Mouse (Mus musculus) myocyte (in vitro differentiated cells): ENCODE measurements around the gene Mrpl48. TPM values are rescaled to one million over a fixed set of nuclear protein-coding genes. Genes with fewer than 3 reads are reported as not detected.

Experiments used
- H3K27me3 ChIP-seq: one replicate; pipeline ENCODE4 v1.6.1; 2011; ENCODE audit not compliant: control insufficient read depth, insufficient read depth, insufficient read length
- H3K36me3 ChIP-seq: one replicate; pipeline ENCODE4 v1.6.1; 2011; ENCODE audit not compliant: control insufficient read depth, insufficient read depth
- H3K4me2 ChIP-seq: one replicate; pipeline ENCODE4 v1.6.1; 2011; ENCODE audit warnings: low read depth, control low read depth
- H3K4me3 ChIP-seq: one replicate; pipeline ENCODE4 v1.5.1; 2011; ENCODE audit warnings: mild to moderate bottlenecking, control low read depth, moderate library complexity
- H3K79me2 ChIP-seq: one replicate; pipeline ENCODE4 v1.6.1; 2011; ENCODE audit not compliant: control insufficient read depth, insufficient read depth
- H3ac ChIP-seq: one replicate; pipeline ENCODE4 v1.6.1; 2011; ENCODE audit not compliant: control insufficient read depth, insufficient read length
- CEBPB ChIP-seq: IDR thresholded peaks from 2 replicates; pipeline ENCODE4 v1.6.1; 2011; ENCODE audit warnings: mild to moderate bottlenecking, moderate library complexity; ENCODE audit not compliant: poor library complexity, insufficient read depth, severe bottlenecking
- E2F4 ChIP-seq: IDR thresholded peaks from one replicate; pipeline ENCODE4 v1.6.1; 2011; ENCODE audit warnings: mild to moderate bottlenecking, control low read depth, moderate library complexity; ENCODE audit not compliant: insufficient read depth
- MAX ChIP-seq: IDR thresholded peaks from one replicate; pipeline ENCODE4 v1.6.1; 2011; ENCODE audit warnings: low read depth, mild to moderate bottlenecking, control low read depth
- MYOD1 ChIP-seq, 3 experiments: IDR thresholded peaks; one replicate each; pipeline ENCODE4 v1.6.1; 2011; ENCODE audit warnings: control low read depth in 2 of 3, low read depth in 2 of 3, mild to moderate bottlenecking in 2 of 3, moderate library complexity in 1 of 3; ENCODE audit not compliant: insufficient read length in 2 of 3, control insufficient read depth in 1 of 3
- MYOG ChIP-seq, 3 experiments: IDR thresholded peaks; one replicate each; pipeline ENCODE4 v1.6.1; 2011; ENCODE audit warnings: control low read depth in 2 of 3, low read depth in 2 of 3, mild to moderate bottlenecking in 2 of 3; ENCODE audit not compliant: insufficient read length in 2 of 3, control insufficient read depth in 1 of 3, insufficient read depth in 1 of 3
- POLR2A ChIP-seq: IDR thresholded peaks from one replicate; pipeline ENCODE4 v1.6.1; 2011; ENCODE audit warnings: low read depth, mild to moderate bottlenecking, control low read depth, moderate library complexity; ENCODE audit not compliant: insufficient read length
- POLR2AphosphoS2 ChIP-seq: IDR thresholded peaks from one replicate; pipeline ENCODE4 v1.6.1; 2011; ENCODE audit warnings: low read depth, control low read depth; ENCODE audit not compliant: insufficient read length
- REST ChIP-seq: IDR thresholded peaks from one replicate; pipeline ENCODE4 v1.6.1; 2011; ENCODE audit warnings: mild to moderate bottlenecking, control low read depth, moderate library complexity; ENCODE audit not compliant: insufficient read depth, insufficient read length
- SRF ChIP-seq: IDR thresholded peaks from one replicate; pipeline ENCODE4 v1.6.1; 2011; ENCODE audit warnings: low read depth; ENCODE audit not compliant: control insufficient read depth, insufficient read length
- TCF12 ChIP-seq: IDR thresholded peaks from one replicate; pipeline ENCODE4 v1.6.1; 2011; ENCODE audit warnings: mild to moderate bottlenecking, control low read depth; ENCODE audit not compliant: poor library complexity, insufficient read depth, severe bottlenecking
- TCF3 ChIP-seq: IDR thresholded peaks from one replicate; pipeline ENCODE4 v1.6.1; 2011; ENCODE audit warnings: low read depth, control low read depth; ENCODE audit not compliant: insufficient read length
- USF1 ChIP-seq: IDR thresholded peaks from one replicate; pipeline ENCODE4 v1.6.1; 2011; ENCODE audit warnings: low read depth, mild to moderate bottlenecking, control low read depth, moderate library complexity
- polyA plus RNA-seq: library from polyadenylated mRNA; unstranded; fragments of >200 nt; fragmentation: generic; extraction: Trizol; gene quantifications from one replicate; pipeline ENCODE4 v1.2.1, GENCODE M21; 2012; ENCODE audit warnings: missing spikeins

Mrpl48 gene
- polyA plus RNA-seq, 1 experiment: 34.4 TPM

DNA sequence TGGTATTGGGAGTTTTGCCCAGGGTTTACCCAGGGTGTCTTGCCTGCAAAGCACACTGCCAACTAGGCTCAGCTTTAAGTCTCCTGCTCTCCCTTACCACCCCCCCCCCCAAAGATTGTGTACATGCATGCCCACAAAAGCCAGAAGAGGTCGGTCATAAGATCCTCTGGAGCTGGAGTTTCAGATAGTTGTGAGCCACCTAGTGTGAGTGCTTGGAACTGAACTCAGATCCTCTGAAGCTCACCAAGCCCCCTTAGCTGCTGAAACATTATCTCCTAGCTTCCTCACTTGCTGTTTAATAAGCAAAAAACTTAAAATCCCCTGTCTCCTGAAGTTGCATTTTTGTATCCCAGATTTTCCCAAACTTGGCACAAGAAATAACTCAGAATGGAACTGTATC is 29.6 kb upstream of the Mrpl48 start:
- H3K36me3 ChIP-seq: peaks cover 32% of the 10 kb centered on the region
- TF ChIP-seq CEBPB: no peak
- no peaks in the 10 kb centered on the region for H3K27me3 ChIP-seq
- H3K4me2 ChIP-seq: no peak overlapping the region
- H3ac ChIP-seq: no peak overlapping the region
- no peaks in the 10 kb centered on the region for H3K79me2 ChIP-seq
- H3K4me3 ChIP-seq: no peak overlapping the region

DNA sequence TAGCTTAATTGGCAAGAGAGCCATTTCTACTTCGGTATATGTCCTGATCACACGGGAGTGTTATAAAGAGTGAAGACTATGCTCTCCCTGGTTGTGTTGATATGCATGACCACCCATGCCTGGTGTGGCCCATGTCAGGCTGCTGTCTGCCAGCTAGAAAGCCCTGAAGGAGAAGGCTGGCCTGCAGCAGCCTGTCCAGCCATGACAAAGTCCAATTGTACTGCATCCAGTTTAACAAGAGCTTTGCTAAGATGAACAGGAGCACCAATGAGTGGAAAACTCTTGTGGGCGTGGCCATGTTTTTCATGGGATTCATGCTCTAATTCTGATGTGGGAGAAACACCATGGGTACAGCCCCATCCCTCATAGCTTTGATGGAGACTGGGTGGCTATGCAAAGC is 16.4 kb upstream of the Mrpl48 start:
- TF ChIP-seq TCF12: no peak
- no peak for TF ChIP-seq SRF
- TF ChIP-seq MAX: no peak
- TF ChIP-seq E2F4: no peak
- no peak for TF ChIP-seq CEBPB
- TF ChIP-seq MYOD1 (IDR thresholded peaks at IDR 0.05; ENCODE audit: control insufficient read depth in 1 of 3, insufficient read length in 2 of 3, low read depth in 2 of 3): no peak
- no peak for TF ChIP-seq TCF3
- no peak for TF ChIP-seq POLR2A
- no peak for TF ChIP-seq USF1
- no peak for TF ChIP-seq POLR2AphosphoS2
- no peak for TF ChIP-seq REST
- no peak for TF ChIP-seq MYOG (IDR thresholded peaks at IDR 0.05; ENCODE audit: control insufficient read depth in 1 of 3, insufficient read depth in 1 of 3, insufficient read length in 2 of 3, low read depth in 2 of 3)

DNA sequence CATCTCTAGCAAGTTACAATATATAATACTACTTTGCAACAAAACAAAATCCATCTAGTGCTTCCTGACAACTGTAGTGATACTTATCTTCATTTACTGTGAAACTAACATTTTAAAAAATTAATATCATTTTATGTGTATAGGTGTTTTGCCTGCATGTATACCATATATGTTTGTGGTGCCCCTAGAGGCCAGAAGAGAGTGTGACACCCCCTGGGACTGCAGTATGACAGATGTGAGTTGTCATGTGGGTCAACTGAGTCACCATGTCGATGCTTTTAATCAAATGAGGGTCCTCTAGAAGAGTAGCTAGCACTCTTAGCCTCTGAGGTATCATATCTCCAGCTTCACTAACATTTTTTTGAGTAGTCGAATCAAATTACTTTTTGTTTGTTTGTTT is 14.2 kb upstream of the Mrpl48 start:
- TF ChIP-seq REST (no peak), SRF (no peak), POLR2AphosphoS2 (no peak), MAX (no peak), MYOG (IDR thresholded peaks at IDR 0.05; ENCODE audit: control insufficient read depth in 1 of 3, insufficient read depth in 1 of 3, insufficient read length in 2 of 3, low read depth in 2 of 3) (no peak), CEBPB (no peak), TCF3 (no peak), POLR2A (no peak), TCF12 (no peak), E2F4 (no peak), USF1 (no peak)
- H3K4me3 ChIP-seq: no peak overlapping the region
- no peak overlapping the region for H3K4me2 ChIP-seq
- H3K79me2 ChIP-seq: peaks cover 94% of the 10 kb centered on the region
- H3K36me3 ChIP-seq: peaks cover 2% of the 10 kb centered on the region
- no peaks in the 10 kb centered on the region for H3K27me3 ChIP-seq
- H3ac ChIP-seq: no peak overlapping the region

More for the DNA sequence above, 16.4 kb upstream of the Mrpl48 start:
- H3K27me3 ChIP-seq: no peaks in the 10 kb centered on the region
- H3K4me2 ChIP-seq: no peak overlapping the region
- H3K36me3 ChIP-seq: peaks cover 20% of the 10 kb centered on the region
- no peak overlapping the region for H3K4me3 ChIP-seq
- no peak overlapping the region for H3ac ChIP-seq
- H3K79me2 ChIP-seq: peaks cover 86% of the 10 kb centered on the region

- TF ChIP-seq TCF3 (no peak), E2F4 (no peak), SRF (no peak), MYOD1 (IDR thresholded peaks at IDR 0.05; ENCODE audit: control insufficient read depth in 1 of 3, insufficient read length in 2 of 3, low read depth in 2 of 3) (no peak), MYOG (IDR thresholded peaks at IDR 0.05; ENCODE audit: control insufficient read depth in 1 of 3, insufficient read depth in 1 of 3, insufficient read length in 2 of 3, low read depth in 2 of 3) (no peak), TCF12 (no peak), POLR2AphosphoS2 (no peak), POLR2A (no peak), CEBPB (no peak), REST (no peak), MAX (no peak), USF1 (no peak)
- H3K4me2 ChIP-seq: no peak overlapping the region
- H3K79me2 ChIP-seq: peaks cover 97% of the 10 kb centered on the region
- H3K36me3 ChIP-seq: no peaks in the 10 kb centered on the region
- no peak overlapping the region for H3K4me3 ChIP-seq
- no peak overlapping the region for H3ac ChIP-seq
- no peaks in the 10 kb centered on the region for H3K27me3 ChIP-seq
Observed at GRCm38 (mm10) chr7:100616121-100616857, 8.2 kb upstream of the Mrpl48 start.

DNA sequence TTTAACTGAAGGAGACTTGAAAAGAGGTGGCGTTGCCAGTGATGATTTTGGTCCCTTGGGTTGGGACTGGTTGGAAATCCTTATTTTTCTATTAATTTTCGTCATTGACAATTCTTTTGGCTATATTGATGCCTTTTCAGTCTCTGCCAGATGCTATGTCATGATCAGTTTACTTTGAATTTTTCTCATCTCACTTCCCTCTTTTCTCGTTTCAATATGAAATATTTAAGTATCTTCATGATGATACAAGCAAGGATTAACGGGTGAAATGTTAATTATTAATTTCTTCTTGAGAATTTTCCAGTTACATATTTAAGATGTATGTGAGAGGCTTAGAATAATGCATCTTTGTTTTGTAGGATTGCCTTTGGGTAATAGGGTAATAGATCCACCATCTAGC is 809 bp upstream of the Mrpl48 start:
- peaks cover 57% of the 10 kb centered on the region for H3K79me2 ChIP-seq
- H3K4me3 ChIP-seq: peak overlapping the region; percentile 77
- peak overlapping the region; percentile 99 for H3ac ChIP-seq
- no peaks in the 10 kb centered on the region for H3K27me3 ChIP-seq
- H3K36me3 ChIP-seq: no peaks in the 10 kb centered on the region
- TF ChIP-seq MAX (no peak), TCF3 (no peak), USF1 (no peak), TCF12 (no peak), SRF (no peak), POLR2A (no peak)
- H3K4me2 ChIP-seq: peak overlapping the region; percentile 84
